Mouse (Mus musculus) forebrain, postnatal 0 days (tissue): ENCODE measurements around the gene Zfp661. TPM values are rescaled to one million over a fixed set of nuclear protein-coding genes. Genes with fewer than 3 reads are reported as not detected.

Source experiments
- ATAC-seq: fragments of 200-750 bp; cut with Nextera tagmentation; 2 replicates; pipeline ENCODE4 v1.8.0; 2017; ENCODE audit warnings: mild to moderate bottlenecking, moderate library complexity
- DNase-seq: peaks from one replicate; pipeline ENCODE4 v3.0.0-alpha.2; 2015
- H3K27ac ChIP-seq: fragments of 300-500 bp; sonication (generic); 2 replicates; pipeline ENCODE4 v1.5.1; 2014; ENCODE audit warnings: low read depth, mild to moderate bottlenecking, antibody characterized with exemption, low read length, moderate library complexity, mixed read lengths
- H3K27me3 ChIP-seq: fragments of 300-500 bp; sonication (generic); 2 replicates; pipeline ENCODE4 v1.6.1; 2014; ENCODE audit warnings: mild to moderate bottlenecking, low read length, mixed read lengths; ENCODE audit not compliant: insufficient read depth
- H3K36me3 ChIP-seq: fragments of 300-500 bp; sonication (generic); 2 replicates; pipeline ENCODE4 v1.6.1; 2014; ENCODE audit warnings: mild to moderate bottlenecking, moderate library complexity; ENCODE audit not compliant: insufficient read depth
- H3K4me1 ChIP-seq: fragments of 300-500 bp; sonication (generic); 2 replicates; pipeline ENCODE4 v1.6.1; 2014; ENCODE audit warnings: antibody characterized with exemption; ENCODE audit not compliant: insufficient read depth
- H3K4me2 ChIP-seq: fragments of 300-500 bp; sonication (generic); 2 replicates; pipeline ENCODE4 v1.6.1; 2014; ENCODE audit warnings: low read depth, mild to moderate bottlenecking, moderate library complexity
- H3K4me3 ChIP-seq: fragments of 300-500 bp; sonication (generic); 2 replicates; pipeline ENCODE4 v1.5.1; 2014; ENCODE audit warnings: low read depth, low read length, mixed read lengths
- H3K9ac ChIP-seq: fragments of 300-500 bp; sonication (generic); 2 replicates; pipeline ENCODE4 v1.6.1; 2014; ENCODE audit warnings: mild to moderate bottlenecking
- H3K9me3 ChIP-seq: fragments of 300-500 bp; sonication (generic); 2 replicates; pipeline ENCODE4 v1.6.1; 2016; ENCODE audit warnings: low read length
- CTCF ChIP-seq: sonication (generic); IDR thresholded peaks from 2 replicates; pipeline ENCODE4 v1.5.1; 2016; ENCODE audit warnings: antibody characterized with exemption, control low read depth, low read depth
- WGBS: fragments of 180-500 bp; shearing (Covaris S2); extraction: QIAGEN DNeasy Blood & Tissue Kit; methylation state at CpG from one replicate; pipeline ENCODE4 v1.1.7; 2014; 5-methylcytosine and 5-hydroxymethylcytosine counted together
- polyA plus RNA-seq: library from polyadenylated mRNA; unstranded; fragments of >200 nt; fragmentation: Nextera tagmentation; extraction: Ambion mirVana; gene quantifications from 2 replicates; pipeline ENCODE4 v1.2.1, GENCODE M21; 2015
- total RNA-seq: library from RNA; depleted of rRNA; stranded (reverse); fragments of >200 nt; gene quantifications from 2 replicates; pipeline ENCODE4 v1.2.3, GENCODE M21; 2014; rRNA removed

Gene Zfp661
- total RNA-seq (7.4 and 8.2 TPM in 2 replicates), polyA plus RNA-seq (4.1 and 5.0 TPM in 2 replicates)

DNA sequence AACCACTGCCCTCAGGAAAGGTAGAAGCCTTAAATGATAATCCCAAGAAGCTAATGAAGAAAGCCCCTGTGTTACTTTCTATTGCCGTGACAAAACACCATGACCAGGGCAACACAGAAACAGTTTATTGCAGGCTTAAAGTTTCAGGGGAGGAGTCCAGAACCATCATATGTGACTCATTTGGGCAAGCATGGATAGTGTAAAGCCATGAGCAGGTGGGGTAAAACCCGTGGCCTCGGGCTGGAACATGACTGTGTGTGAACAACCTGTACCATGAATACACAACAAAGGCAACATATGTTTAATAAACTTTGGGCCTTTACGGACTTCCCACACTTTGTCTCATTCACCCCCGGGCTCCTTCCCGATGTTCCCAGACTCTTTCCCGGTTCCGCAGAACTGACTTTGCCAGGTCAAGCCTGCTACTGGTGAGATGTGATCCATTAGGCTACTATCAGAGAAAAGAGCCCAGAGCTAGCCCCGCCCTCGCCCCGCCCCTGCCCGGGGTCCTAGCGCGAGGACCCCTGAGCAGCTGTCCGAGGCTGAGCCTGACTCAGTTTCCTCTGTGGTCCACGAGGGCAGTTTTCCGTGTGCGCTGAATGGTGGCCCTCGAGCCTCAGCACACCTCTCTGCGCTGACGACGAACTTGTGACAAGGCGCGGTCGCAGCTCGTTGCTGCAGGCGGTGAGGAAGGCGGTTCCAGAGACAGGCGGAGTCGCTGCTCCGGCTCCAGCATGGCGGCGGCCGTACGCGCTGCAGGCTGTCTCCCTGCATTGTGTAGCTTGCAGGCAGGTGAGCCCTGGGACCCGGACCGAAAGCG, at the start of gene Zfp661, which contains the start of gene Mrps5:
TSS of gene Zfp661 (minus strand) at position 401 of the 820 bp plus-strand sequence.
TSS of gene Mrps5 (plus strand) at position 529 of the 820 bp plus-strand sequence.
- ATAC-seq (peak; percentile 84), DNase-seq (peak; percentile 92)
- Histone ChIP-seq H3K27me3 (no peaks in the 10 kb centered on the region), H3K9me3 (no peaks in the 10 kb centered on the region), H3K36me3 (peaks cover 6% of the 10 kb centered on the region; the same call in 1 of the 2 replicates), H3K4me1 (peaks cover 25% of the 10 kb centered on the region), H3K27ac (peak within 1 kb of the TSS; percentile 95), H3K9ac (peak within 1 kb of the TSS; percentile 95), H3K4me3 (peak within 1 kb of the TSS; percentile 91), H3K4me2 (peak within 1 kb of the TSS; percentile 59)
- peak; percentile 42 for TF ChIP-seq CTCF
- 5% methylated on average over 39 of the region's 39 CpGs for WGBS

DNA sequence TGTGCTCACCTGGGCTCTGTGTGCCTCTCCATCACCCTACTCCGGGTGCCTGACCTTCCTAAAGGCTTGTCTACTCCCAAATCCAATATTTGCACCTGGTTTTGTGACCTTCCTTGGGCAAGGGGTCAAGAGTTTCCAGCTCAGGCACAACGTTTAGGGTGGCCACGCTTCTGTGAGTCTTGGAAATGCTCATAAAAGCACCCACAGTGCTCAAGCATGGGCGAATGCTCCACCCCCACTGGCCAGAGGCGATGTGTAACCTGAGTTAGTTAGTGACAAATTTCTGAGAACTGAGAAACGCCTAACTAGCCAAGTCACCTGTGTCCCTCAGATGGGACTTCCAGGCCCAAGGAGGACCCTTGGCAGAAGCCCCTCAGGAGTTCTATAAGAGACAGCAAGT, 48.7 kb upstream of the Zfp661 start:
- H3K9me3 ChIP-seq: no peaks in the 10 kb centered on the region
- H3K4me1 ChIP-seq: no peaks in the 10 kb centered on the region
- DNase-seq: no peak
- 80% methylated on average over 6 of the region's 6 CpGs for WGBS
- ATAC-seq: no peak
- no peak for TF ChIP-seq CTCF
- H3K36me3 ChIP-seq: no peaks in the 10 kb centered on the region
- no peak overlapping the region for H3K27ac ChIP-seq
- H3K27me3 ChIP-seq: no peaks in the 10 kb centered on the region
- H3K4me2 ChIP-seq: no peak overlapping the region
- no peak overlapping the region for H3K4me3 ChIP-seq
- H3K9ac ChIP-seq: no peak overlapping the region

DNA sequence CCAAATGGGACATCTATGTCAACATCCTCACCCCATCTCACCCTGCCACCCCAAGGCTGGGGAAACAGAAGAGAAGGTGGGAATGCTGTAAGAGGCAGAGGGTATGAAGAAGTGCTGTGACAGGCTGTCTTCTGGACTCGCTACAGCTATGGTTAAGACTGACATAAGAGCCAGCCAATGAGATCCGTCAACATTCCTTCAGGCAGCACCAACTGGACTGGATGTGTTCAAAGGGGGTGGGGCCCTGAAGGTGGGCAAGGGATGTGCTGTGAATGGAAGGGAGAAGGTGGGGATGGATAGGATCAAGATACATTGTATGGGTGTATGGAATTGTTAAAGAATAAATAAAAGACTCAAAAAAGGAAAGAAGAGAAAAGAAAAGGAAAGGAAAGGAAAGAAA, 45.7 kb upstream of the Zfp661 start:
- no peak overlapping the region for H3K27ac ChIP-seq
- no peaks in the 10 kb centered on the region for H3K27me3 ChIP-seq
- no peak overlapping the region for H3K4me2 ChIP-seq
- H3K4me1 ChIP-seq: no peaks in the 10 kb centered on the region
- H3K4me3 ChIP-seq: no peak overlapping the region
- TF ChIP-seq CTCF: no peak
- no peaks in the 10 kb centered on the region for H3K9me3 ChIP-seq
- H3K36me3 ChIP-seq: no peaks in the 10 kb centered on the region
- no peak overlapping the region for H3K9ac ChIP-seq
- DNase-seq (no peak), ATAC-seq (no peak)
- 75% methylated on average over 2 of the region's 2 CpGs for WGBS

DNA sequence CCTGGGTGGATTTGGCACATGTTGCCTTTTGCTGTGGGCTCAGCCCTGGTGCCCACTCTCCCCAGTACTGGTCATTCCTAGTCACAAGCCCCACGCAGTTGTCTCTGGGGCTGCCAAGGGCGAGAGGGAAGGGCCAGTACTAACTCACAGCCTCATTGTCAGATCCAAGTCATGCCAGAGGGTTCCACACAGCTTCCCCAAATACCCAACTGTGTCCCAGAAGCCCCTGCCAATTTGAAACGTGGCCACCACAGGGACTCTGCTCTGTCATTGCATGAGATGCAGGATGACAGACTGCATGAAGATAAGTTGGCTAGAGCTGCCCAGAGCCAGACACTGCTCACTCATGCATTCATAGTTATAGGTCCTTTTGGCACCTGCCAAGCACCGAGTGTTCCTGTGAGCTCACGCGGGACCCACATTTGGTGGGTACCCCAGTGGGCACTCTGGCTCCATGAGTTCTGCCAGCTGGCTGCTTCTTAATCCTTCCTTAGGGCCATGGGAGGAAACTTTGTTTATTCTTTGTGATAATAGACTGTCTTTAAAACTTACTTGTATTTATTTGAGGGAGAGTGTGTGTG, 41.2 kb upstream of the Zfp661 start:
- Histone ChIP-seq H3K4me1 (no peaks in the 10 kb centered on the region), H3K27me3 (no peaks in the 10 kb centered on the region), H3K27ac (no peak overlapping the region), H3K9ac (no peak overlapping the region), H3K36me3 (no peaks in the 10 kb centered on the region), H3K9me3 (no peaks in the 10 kb centered on the region), H3K4me3 (no peak overlapping the region), H3K4me2 (no peak overlapping the region)
- ATAC-seq (peak; percentile 83), DNase-seq (peak; percentile 74)
- no peak for TF ChIP-seq CTCF
- WGBS: 44% methylated on average over 6 of the region's 6 CpGs

GRCm38 (mm10) chr2:127627354-127627753, 40.5 kb upstream of the Zfp661 start:
- Histone ChIP-seq H3K36me3 (no peaks in the 10 kb centered on the region), H3K9ac (no peak overlapping the region), H3K4me1 (no peaks in the 10 kb centered on the region), H3K4me2 (no peak overlapping the region), H3K27ac (no peak overlapping the region), H3K4me3 (no peak overlapping the region), H3K27me3 (no peaks in the 10 kb centered on the region), H3K9me3 (no peaks in the 10 kb centered on the region)
- TF ChIP-seq CTCF: no peak
- 44% methylated on average over 6 of the region's 6 CpGs for WGBS
- DNase-seq (no peak), ATAC-seq (peak; percentile 53)

GRCm38 (mm10) chr2:127625659-127626058, 38.8 kb upstream of the Zfp661 start:
- Histone ChIP-seq H3K9me3 (no peaks in the 10 kb centered on the region), H3K9ac (no peak overlapping the region), H3K4me2 (no peak overlapping the region), H3K27ac (no peak overlapping the region), H3K27me3 (no peaks in the 10 kb centered on the region), H3K4me3 (no peak overlapping the region), H3K36me3 (no peaks in the 10 kb centered on the region), H3K4me1 (no peaks in the 10 kb centered on the region)
- ATAC-seq: no peak
- no peak for TF ChIP-seq CTCF
- DNase-seq: no peak
- 72% methylated on average over 5 of the region's 5 CpGs for WGBS

GRCm38 (mm10) chr2:127624786-127625185, 37.9 kb upstream of the Zfp661 start:
- DNase-seq (peak; percentile 56), ATAC-seq (peak; percentile 58; the same call in 1 of the 2 replicates)
- no peaks in the 10 kb centered on the region for H3K4me1 ChIP-seq
- H3K4me2 ChIP-seq: no peak overlapping the region
- no peaks in the 10 kb centered on the region for H3K36me3 ChIP-seq
- no peak overlapping the region for H3K9ac ChIP-seq
- H3K27me3 ChIP-seq: no peaks in the 10 kb centered on the region
- WGBS: 40% methylated on average over 2 of the region's 2 CpGs
- H3K27ac ChIP-seq: no peak overlapping the region
- no peak for TF ChIP-seq CTCF
- H3K4me3 ChIP-seq: no peak overlapping the region
- H3K9me3 ChIP-seq: no peaks in the 10 kb centered on the region
